Mouse (Mus musculus): ENCODE measurements around the gene Gm4922. TPM values are rescaled to one million over a fixed set of nuclear protein-coding genes. Genes with fewer than 3 reads are reported as not detected.

The Gm4922 gene
- 0.05 and 0.08 TPM in 2 replicates for polyA plus RNA-seq (2015; fragmentation: Nextera tagmentation; extraction: Ambion mirVana)

- Histone ChIP-seq H3K27me3 (ENCODE audit: control insufficient read depth, insufficient read depth, low read length) (no peaks in the 10 kb centered on the region), H3K27ac (replicated peaks) (no peak within 1 kb of the TSS), H3K9me3 (ENCODE audit: control insufficient read depth, low read length) (no peaks in the 10 kb centered on the region), H3K4me3 (ENCODE audit: low read depth, low read length) (no peak within 1 kb of the TSS), H3K9ac (ENCODE audit: low read length) (no peak within 1 kb of the TSS), H3K4me1 (replicated peaks; ENCODE audit: control insufficient read depth, insufficient read depth) (no peaks in the 10 kb centered on the region), H3K4me2 (replicated peaks; ENCODE audit: low read depth) (no peak within 1 kb of the TSS), H3K36me3 (ENCODE audit: control insufficient read depth, insufficient read depth, low read length) (no peaks in the 10 kb centered on the region)
- DNase-seq (ENCODE audit: low spot score) (no peak), ATAC-seq (ENCODE audit: low FRiP score, low TSS enrichment) (no peak)
- WGBS: 76% methylated on average over 1 of the region's 1 CpGs
- TF ChIP-seq EP300 (optimal IDR thresholded peaks at IDR 0.05) (no peak), CTCF (IDR thresholded peaks at IDR 0.05; ENCODE audit: low read depth) (no peak)
Observed at GRCm38 (mm10) chr10:18786693-18787092, at the start of gene Gm4922. Gm4922 (minus strand) TSS chr10:18786793.

GRCm38 (mm10) chr10:18835684-18836479 lies 49.3 kb upstream of the Gm4922 start:
- DNase-seq (ENCODE audit: low spot score) (peak; percentile 42), ATAC-seq (ENCODE audit: low FRiP score, low TSS enrichment) (no peak)
- Histone ChIP-seq H3K4me3 (ENCODE audit: low read depth, low read length) (no peak overlapping the region), H3K36me3 (ENCODE audit: control insufficient read depth, insufficient read depth, low read length) (no peaks in the 10 kb centered on the region), H3K27ac (replicated peaks) (no peak overlapping the region), H3K9me3 (ENCODE audit: control insufficient read depth, low read length) (no peaks in the 10 kb centered on the region), H3K4me2 (replicated peaks; ENCODE audit: low read depth) (no peak overlapping the region), H3K27me3 (ENCODE audit: control insufficient read depth, insufficient read depth, low read length) (no peaks in the 10 kb centered on the region), H3K9ac (ENCODE audit: low read length) (no peak overlapping the region), H3K4me1 (replicated peaks; ENCODE audit: control insufficient read depth, insufficient read depth) (no peaks in the 10 kb centered on the region)
- 59% methylated on average over 6 of the region's 6 CpGs for WGBS
- TF ChIP-seq EP300 (optimal IDR thresholded peaks at IDR 0.05) (no peak), CTCF (IDR thresholded peaks at IDR 0.05; ENCODE audit: low read depth) (peak; percentile 70)

GRCm38 (mm10) chr10:18834389-18834788 lies 47.8 kb upstream of the Gm4922 start:
- 34% methylated on average over 2 of the region's 2 CpGs for WGBS
- H3K4me2 ChIP-seq (replicated peaks; ENCODE audit: low read depth): no peak overlapping the region
- H3K9me3 ChIP-seq (ENCODE audit: control insufficient read depth, low read length): no peaks in the 10 kb centered on the region
- ATAC-seq (ENCODE audit: low FRiP score, low TSS enrichment) (no peak), DNase-seq (ENCODE audit: low spot score) (peak; percentile 5)
- H3K27me3 ChIP-seq (ENCODE audit: control insufficient read depth, insufficient read depth, low read length): no peaks in the 10 kb centered on the region
- no peaks in the 10 kb centered on the region for H3K4me1 ChIP-seq (replicated peaks; ENCODE audit: control insufficient read depth, insufficient read depth)
- H3K9ac ChIP-seq (ENCODE audit: low read length): no peak overlapping the region
- no peak overlapping the region for H3K27ac ChIP-seq (replicated peaks)
- no peak overlapping the region for H3K4me3 ChIP-seq (ENCODE audit: low read depth, low read length)
- TF ChIP-seq EP300 (optimal IDR thresholded peaks at IDR 0.05): no peak
- TF ChIP-seq CTCF (IDR thresholded peaks at IDR 0.05; ENCODE audit: low read depth): no peak
- no peaks in the 10 kb centered on the region for H3K36me3 ChIP-seq (ENCODE audit: control insufficient read depth, insufficient read depth, low read length)

GRCm38 (mm10) chr10:18831823-18832222 lies 45.2 kb upstream of the Gm4922 start:
- Histone ChIP-seq H3K4me1 (replicated peaks; ENCODE audit: control insufficient read depth, insufficient read depth) (no peaks in the 10 kb centered on the region), H3K4me2 (replicated peaks; ENCODE audit: low read depth) (0 out of 2 replicates have a peak overlapping the region, but pooled peaks have one; percentile 24), H3K9me3 (ENCODE audit: control insufficient read depth, low read length) (no peaks in the 10 kb centered on the region), H3K27me3 (ENCODE audit: control insufficient read depth, insufficient read depth, low read length) (no peaks in the 10 kb centered on the region), H3K27ac (replicated peaks) (no peak overlapping the region), H3K9ac (ENCODE audit: low read length) (no peak overlapping the region), H3K4me3 (ENCODE audit: low read depth, low read length) (no peak overlapping the region), H3K36me3 (ENCODE audit: control insufficient read depth, insufficient read depth, low read length) (no peaks in the 10 kb centered on the region)
- WGBS: 37% methylated on average over 7 of the region's 7 CpGs
- ATAC-seq (ENCODE audit: low FRiP score, low TSS enrichment) (peak; percentile 74), DNase-seq (ENCODE audit: low spot score) (peak; percentile 31)
- TF ChIP-seq EP300 (optimal IDR thresholded peaks at IDR 0.05) (no peak), CTCF (IDR thresholded peaks at IDR 0.05; ENCODE audit: low read depth) (no peak)

GRCm38 (mm10) chr10:18830359-18830758 lies 43.8 kb upstream of the Gm4922 start:
- ATAC-seq (ENCODE audit: low FRiP score, low TSS enrichment) (no peak), DNase-seq (ENCODE audit: low spot score) (peak; percentile 8)
- TF ChIP-seq EP300 (optimal IDR thresholded peaks at IDR 0.05): no peak
- no peak for TF ChIP-seq CTCF (IDR thresholded peaks at IDR 0.05; ENCODE audit: low read depth)
- H3K4me2 ChIP-seq (replicated peaks; ENCODE audit: low read depth): no peak overlapping the region
- 66% methylated on average over 4 of the region's 4 CpGs for WGBS
- no peaks in the 10 kb centered on the region for H3K36me3 ChIP-seq (ENCODE audit: control insufficient read depth, insufficient read depth, low read length)
- no peak overlapping the region for H3K4me3 ChIP-seq (ENCODE audit: low read depth, low read length)
- H3K27me3 ChIP-seq (ENCODE audit: control insufficient read depth, insufficient read depth, low read length): no peaks in the 10 kb centered on the region
- no peak overlapping the region for H3K9ac ChIP-seq (ENCODE audit: low read length)
- H3K4me1 ChIP-seq (replicated peaks; ENCODE audit: control insufficient read depth, insufficient read depth): no peaks in the 10 kb centered on the region
- no peak overlapping the region for H3K27ac ChIP-seq (replicated peaks)
- H3K9me3 ChIP-seq (ENCODE audit: control insufficient read depth, low read length): no peaks in the 10 kb centered on the region

GRCm38 (mm10) chr10:18827936-18828335 lies 41.3 kb upstream of the Gm4922 start:
- H3K4me2 ChIP-seq (replicated peaks; ENCODE audit: low read depth): no peak overlapping the region
- no peaks in the 10 kb centered on the region for H3K36me3 ChIP-seq (ENCODE audit: control insufficient read depth, insufficient read depth, low read length)
- no peaks in the 10 kb centered on the region for H3K9me3 ChIP-seq (ENCODE audit: control insufficient read depth, low read length)
- DNase-seq (ENCODE audit: low spot score) (peak; percentile 9), ATAC-seq (ENCODE audit: low FRiP score, low TSS enrichment) (no peak)
- no peaks in the 10 kb centered on the region for H3K4me1 ChIP-seq (replicated peaks; ENCODE audit: control insufficient read depth, insufficient read depth)
- 67% methylated on average over 2 of the region's 2 CpGs for WGBS
- no peak overlapping the region for H3K9ac ChIP-seq (ENCODE audit: low read length)
- TF ChIP-seq CTCF (IDR thresholded peaks at IDR 0.05; ENCODE audit: low read depth): no peak
- no peak for TF ChIP-seq EP300 (optimal IDR thresholded peaks at IDR 0.05)
- no peak overlapping the region for H3K27ac ChIP-seq (replicated peaks)
- H3K4me3 ChIP-seq (ENCODE audit: low read depth, low read length): no peak overlapping the region
- H3K27me3 ChIP-seq (ENCODE audit: control insufficient read depth, insufficient read depth, low read length): no peaks in the 10 kb centered on the region

Data from stomach, postnatal 0 days (tissue).